Comparison of ENCODE assay signal across 9 mouse cellular contexts in genomic region chr17:43630427-43630760, GRCm38 (mm10). TPM values are rescaled to one million over a fixed set of nuclear protein-coding genes. Genes with fewer than 3 reads are reported as not detected.
DNase-seq lines count a peak whose midpoint lies in the region; ATAC-seq and TF ChIP-seq lines count a peak whose summit lies in the region.
"Had no signal": no experiment of that assay in that cellular context is flagged by ENCODE, and none has a peak within 500 bp of the region (broad histone marks: within the 10 kb centered on the region; RNA-seq: fewer than 3 reads in every experiment).

No protein-coding gene starts in this region.

- no peak for DNase-seq in heart, adult 9 months (ENCODE audit: low spot score in 2 of 2)
- no peak for DNase-seq in urinary bladder, adult 18-20 months (ENCODE audit: low spot score in 2 of 2)
- no peak for DNase-seq in adrenal gland, adult 2 months
- no peak for DNase-seq in frontal cortex, adult 2 months (ENCODE audit: extremely low spot score in 1 of 2, low spot score in 1 of 2)
- DNase-seq: B cell, adult 2 months had no signal

- peak overlapping the region; percentile 84 for H3K4me2 ChIP-seq in heart, embryonic 12.5 days
- peak overlapping the region; percentile 73 for H3K4me2 ChIP-seq in forebrain, embryonic 15.5 days (replicated peaks)
- H3K4me2 ChIP-seq in liver, embryonic 12.5 days: 0 out of 2 replicates have a peak overlapping the region, but pooled peaks have one; percentile 56

- peaks cover 11% of the 10 kb centered on the region; the same call in 1 of the 2 replicates for H3K9me3 ChIP-seq in heart, embryonic 12.5 days (replicated peaks)
- H3K9me3 ChIP-seq in E14TG2a.4 (ENCODE audit: low read length): no peaks in the 10 kb centered on the region
- no peaks in the 10 kb centered on the region; the same call in 1 of the 2 replicates for H3K9me3 ChIP-seq in forebrain, embryonic 15.5 days
- no peaks in the 10 kb centered on the region for H3K9me3 ChIP-seq in liver, embryonic 12.5 days (replicated peaks)

- peaks cover 49% of the 10 kb centered on the region for H3K27me3 ChIP-seq in heart, embryonic 12.5 days (replicated peaks)
- peaks cover 84% of the 10 kb centered on the region for H3K27me3 ChIP-seq in E14TG2a.4 (ENCODE audit: insufficient read depth, low read length)
- H3K27me3 ChIP-seq in forebrain, embryonic 15.5 days: peaks cover 22% of the 10 kb centered on the region; the same call in 1 of the 2 replicates
- peaks cover 63% of the 10 kb centered on the region for H3K27me3 ChIP-seq in liver, embryonic 12.5 days (replicated peaks)

- peaks cover 16% of the 10 kb centered on the region for H3K4me1 ChIP-seq in heart, embryonic 12.5 days (replicated peaks)
- peaks cover 16% of the 10 kb centered on the region for H3K4me1 ChIP-seq in E14TG2a.4 (replicated peaks; ENCODE audit: low read depth, low read length)
- peaks cover 14% of the 10 kb centered on the region for H3K4me1 ChIP-seq in forebrain, embryonic 15.5 days
- H3K4me1 ChIP-seq in liver, embryonic 12.5 days: peaks cover 8% of the 10 kb centered on the region

- TF ChIP-seq CTCF in E14TG2a.4 (conservative IDR thresholded peaks at IDR 0.05; ENCODE audit: low read length): no peak

- no peak overlapping the region for H3K27ac ChIP-seq in heart, embryonic 12.5 days (ENCODE audit: poor library complexity, severe bottlenecking)
- no peak overlapping the region for H3K27ac ChIP-seq in forebrain, embryonic 15.5 days (replicated peaks)
- H3K27ac ChIP-seq in liver, embryonic 12.5 days: no peak overlapping the region

- H3K36me3 ChIP-seq in heart, embryonic 12.5 days: no peaks in the 10 kb centered on the region
- no peaks in the 10 kb centered on the region for H3K36me3 ChIP-seq in E14TG2a.4 (ENCODE audit: insufficient read depth, low read length)
- H3K36me3 ChIP-seq in forebrain, embryonic 15.5 days: no peaks in the 10 kb centered on the region
- H3K36me3 ChIP-seq in liver, embryonic 12.5 days: no peaks in the 10 kb centered on the region

- peak overlapping the region; percentile 48 for H3K4me3 ChIP-seq in heart, embryonic 12.5 days
- H3K4me3 ChIP-seq in E14TG2a.4 (replicated peaks; ENCODE audit: low read length): peak overlapping the region; percentile 77
- H3K4me3 ChIP-seq in forebrain, embryonic 15.5 days: peak overlapping the region; percentile 45
- H3K4me3 ChIP-seq in liver, embryonic 12.5 days: no peak overlapping the region

- 38% methylated on average over 13 of the region's 13 CpGs for WGBS in heart, embryonic 12.5 days
- 42% methylated on average over 13 of the region's 13 CpGs for WGBS in forebrain, embryonic 15.5 days
- 45% methylated on average over 13 of the region's 13 CpGs for WGBS in liver, embryonic 12.5 days (ENCODE audit: insufficient replicate concordance)

- no peak; the same call in 1 of the 2 replicates for ATAC-seq in heart, embryonic 12.5 days (ENCODE audit: insufficient number of reproducible peaks, low FRiP score)
- ATAC-seq in forebrain, embryonic 15.5 days (replicated peaks): no peak; the same call in 1 of the 2 replicates
- ATAC-seq in liver, embryonic 12.5 days: no peak

- peak overlapping the region; percentile 72; the same call in 1 of the 2 replicates for H3K9ac ChIP-seq in heart, embryonic 12.5 days
- no peak overlapping the region for H3K9ac ChIP-seq in forebrain, embryonic 15.5 days (replicated peaks)
- no peak overlapping the region for H3K9ac ChIP-seq in liver, embryonic 12.5 days

RNA-seq across cellular contexts. Expression of gene Tdrd6, which starts 0.3 kb away (rescaled TPM):
- 0.04 TPM in 1 of 2 replicates, not detected in the other for polyA plus RNA-seq in heart, embryonic 12.5 days (2016; fragmentation: Nextera tagmentation; extraction: Ambion mirVana)
- 0.34 and 0.52 TPM in 2 replicates for polyA plus RNA-seq in forebrain, embryonic 15.5 days (2015; fragmentation: Nextera tagmentation; extraction: Ambion mirVana)
- not detected in 2 replicates for polyA plus RNA-seq in liver, embryonic 12.5 days (2016; fragmentation: Nextera tagmentation; extraction: Ambion mirVana)
- not detected for total RNA-seq in adrenal gland, adult 2 months (2021)
- not detected in 2 replicates for polyA plus RNA-seq in adrenal gland, adult 2 months (2012; rRNA removed)
- polyA plus RNA-seq in frontal cortex, adult 2 months (2012; rRNA removed): 1.2 and 2.0 TPM in 2 replicates

RNA-seq across cellular contexts. Expression of gene Slc25a27, which starts 36.6 kb away (rescaled TPM):
- 13.5 and 16.1 TPM in 2 replicates for polyA plus RNA-seq in heart, embryonic 12.5 days (2016; fragmentation: Nextera tagmentation; extraction: Ambion mirVana)
- polyA plus RNA-seq in forebrain, embryonic 15.5 days (2015; fragmentation: Nextera tagmentation; extraction: Ambion mirVana): 117 and 123 TPM in 2 replicates
- polyA plus RNA-seq in liver, embryonic 12.5 days (2016; fragmentation: Nextera tagmentation; extraction: Ambion mirVana): 2.8 and 3.7 TPM in 2 replicates
- total RNA-seq in adrenal gland, adult 2 months (2021): 1 to 10 TPM; 2.1 to 2.2 TPM
- polyA plus RNA-seq in adrenal gland, adult 2 months (2012; rRNA removed): 2.1 and 3.8 TPM in 2 replicates
- polyA plus RNA-seq in frontal cortex, adult 2 months (2012; rRNA removed): 48.6 and 55.4 TPM in 2 replicates

RNA-seq across cellular contexts. Expression of gene Cyp39a1, which starts 36.8 kb away (rescaled TPM):
- 34.7 and 35.5 TPM in 2 replicates for polyA plus RNA-seq in heart, embryonic 12.5 days (2016; fragmentation: Nextera tagmentation; extraction: Ambion mirVana)
- 21.8 and 24.1 TPM in 2 replicates for polyA plus RNA-seq in forebrain, embryonic 15.5 days (2015; fragmentation: Nextera tagmentation; extraction: Ambion mirVana)
- 2.6 and 2.8 TPM in 2 replicates for polyA plus RNA-seq in liver, embryonic 12.5 days (2016; fragmentation: Nextera tagmentation; extraction: Ambion mirVana)
- total RNA-seq in adrenal gland, adult 2 months (2021): 1 to 10 TPM; 2.0 to 2.2 TPM
- polyA plus RNA-seq in adrenal gland, adult 2 months (2012; rRNA removed): 0.26 and 0.27 TPM in 2 replicates
- polyA plus RNA-seq in frontal cortex, adult 2 months (2012; rRNA removed): 6.5 and 7.1 TPM in 2 replicates
